Mouse (Mus musculus): ENCODE results near the gene Anapc2.

Anapc2 gene

GRCm38 (mm10) chr2:25303931-25304656 lies 31.8 kb downstream of the Anapc2 start:
- DNase-seq (ENCODE audit: low read depth) = no peak

GRCm38 (mm10) chr2:25304657-25305541 lies 32.6 kb downstream of the Anapc2 start:
- DNase-seq (ENCODE audit: low read depth) = peak; percentile 33

DNA sequence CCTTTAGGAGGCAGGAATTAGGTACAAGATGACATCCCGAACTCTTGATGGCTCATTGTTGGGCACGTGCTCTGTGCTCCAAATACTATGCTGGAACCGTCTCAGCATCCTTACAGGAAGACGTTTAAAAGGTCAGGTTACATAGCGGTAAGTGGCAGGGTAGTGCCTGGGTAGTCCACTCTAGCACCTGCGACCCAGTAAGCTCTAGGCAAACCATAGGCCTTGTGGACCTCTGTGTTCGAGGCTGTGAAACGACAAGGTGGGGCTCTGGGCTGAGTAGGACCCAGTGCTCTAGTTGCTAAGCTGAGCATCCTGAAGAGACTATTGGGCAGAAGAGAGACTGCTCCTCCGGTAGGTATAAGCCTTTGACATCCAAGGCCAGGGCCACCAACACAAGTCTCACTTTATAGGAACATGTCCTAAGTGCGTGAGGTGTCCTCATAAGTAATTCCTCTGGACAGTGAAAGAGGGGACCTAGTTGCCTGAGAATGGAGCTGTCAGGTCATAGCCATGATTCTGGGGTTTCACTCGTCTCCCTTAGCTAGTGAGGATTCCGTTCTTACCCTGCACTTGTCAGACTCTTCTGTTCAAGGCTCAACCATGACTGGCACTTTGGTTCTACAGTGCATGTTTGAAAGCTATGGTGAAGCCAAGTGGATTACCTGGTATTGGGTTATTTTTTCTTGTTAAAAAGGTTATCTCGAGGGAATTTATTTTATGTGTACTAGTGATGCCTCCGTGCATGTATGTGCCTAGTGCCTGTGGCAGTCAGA lies 33.5 kb downstream of the Anapc2 start:
- no peak for DNase-seq (ENCODE audit: low read depth)

DNA sequence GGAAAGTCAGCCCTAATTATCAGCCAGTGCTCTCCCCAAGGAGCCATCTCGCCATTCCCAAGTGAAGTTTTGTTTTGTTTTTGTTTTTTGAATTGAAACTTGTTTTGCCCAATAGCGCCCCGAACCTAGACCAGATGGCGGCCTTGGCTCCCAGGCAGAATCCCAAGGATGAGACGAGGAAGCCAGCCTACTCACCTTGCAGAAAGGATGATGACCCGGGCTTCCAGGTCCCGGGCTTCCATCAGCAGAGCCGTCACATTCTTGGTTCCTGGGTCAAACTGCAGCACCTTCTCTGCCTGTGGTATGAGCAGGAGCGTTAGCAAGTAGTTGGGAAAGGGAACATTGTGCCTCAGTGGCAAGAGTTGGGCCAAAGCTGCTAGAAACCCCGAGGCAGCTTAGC lies 37.9 kb downstream of the Anapc2 start:
- DNase-seq (ENCODE audit: low read depth) = no peak

DNA sequence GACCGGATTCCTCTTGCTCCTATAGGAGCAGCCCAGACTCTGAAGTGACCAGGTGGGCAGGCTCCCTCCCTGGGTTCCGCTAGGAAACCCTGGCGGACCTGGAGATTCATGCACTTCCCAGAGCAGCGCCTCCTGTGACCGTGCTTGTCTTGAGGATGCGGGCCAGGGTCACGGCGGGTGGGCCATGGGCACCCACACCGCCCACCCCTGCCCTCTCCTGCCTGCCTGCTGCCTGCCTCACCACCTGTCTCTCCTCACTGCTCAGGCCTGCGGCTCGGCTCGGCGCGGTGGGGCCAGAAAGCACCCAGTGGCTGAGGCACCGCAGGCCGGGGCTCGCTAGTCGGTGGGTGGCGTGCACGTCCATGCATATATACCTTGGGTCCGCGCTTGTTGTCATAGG lies 38.7 kb downstream of the Anapc2 start:
- DNase-seq (ENCODE audit: low read depth) = no peak

- no peak for DNase-seq (ENCODE audit: low read depth)
Observed at GRCm38 (mm10) chr2:25311491-25311891, 39.2 kb downstream of the Anapc2 start.

GRCm38 (mm10) chr2:25318119-25318966 lies 46.1 kb downstream of the Anapc2 start:
- no peak for DNase-seq (ENCODE audit: low read depth)

- DNase-seq (ENCODE audit: low read depth) = peak; percentile 66
Observed at GRCm38 (mm10) chr2:25318971-25319773, 46.9 kb downstream of the Anapc2 start, which contains the start of gene Grin1. Grin1 (minus strand) TSS chr2:25319187.

- DNase-seq (ENCODE audit: low read depth) = no peak
Observed at GRCm38 (mm10) chr2:25320084-25320483, 47.8 kb downstream of the Anapc2 start.

DNA sequence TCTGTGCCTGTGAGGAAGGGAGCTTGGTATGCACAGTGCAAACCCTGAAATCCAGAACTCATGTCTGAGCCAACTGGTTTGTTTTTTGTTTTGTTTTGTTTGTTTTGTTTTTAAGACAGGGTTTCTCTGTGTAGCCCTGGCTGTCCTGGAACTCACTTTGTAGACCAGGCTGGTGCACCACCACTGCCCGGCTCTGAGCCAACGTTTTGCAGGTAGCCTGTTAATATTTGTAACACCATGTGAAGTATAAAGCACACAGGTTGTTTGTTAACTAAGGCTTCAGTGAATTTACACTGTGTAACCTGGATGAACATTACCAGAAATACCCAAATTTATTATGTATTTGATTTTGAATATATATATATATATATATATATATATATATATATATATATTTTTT lies 53.8 kb downstream of the Anapc2 start:
- DNase-seq (ENCODE audit: low read depth) = no peak

- peak; percentile 35 for DNase-seq (ENCODE audit: low read depth)
Observed at GRCm38 (mm10) chr2:25328440-25328839, 56.2 kb downstream of the Anapc2 start.

- peak; percentile 24 for DNase-seq (ENCODE audit: low read depth)
Observed at GRCm38 (mm10) chr2:25331470-25331869, 59.2 kb downstream of the Anapc2 start.

DNA sequence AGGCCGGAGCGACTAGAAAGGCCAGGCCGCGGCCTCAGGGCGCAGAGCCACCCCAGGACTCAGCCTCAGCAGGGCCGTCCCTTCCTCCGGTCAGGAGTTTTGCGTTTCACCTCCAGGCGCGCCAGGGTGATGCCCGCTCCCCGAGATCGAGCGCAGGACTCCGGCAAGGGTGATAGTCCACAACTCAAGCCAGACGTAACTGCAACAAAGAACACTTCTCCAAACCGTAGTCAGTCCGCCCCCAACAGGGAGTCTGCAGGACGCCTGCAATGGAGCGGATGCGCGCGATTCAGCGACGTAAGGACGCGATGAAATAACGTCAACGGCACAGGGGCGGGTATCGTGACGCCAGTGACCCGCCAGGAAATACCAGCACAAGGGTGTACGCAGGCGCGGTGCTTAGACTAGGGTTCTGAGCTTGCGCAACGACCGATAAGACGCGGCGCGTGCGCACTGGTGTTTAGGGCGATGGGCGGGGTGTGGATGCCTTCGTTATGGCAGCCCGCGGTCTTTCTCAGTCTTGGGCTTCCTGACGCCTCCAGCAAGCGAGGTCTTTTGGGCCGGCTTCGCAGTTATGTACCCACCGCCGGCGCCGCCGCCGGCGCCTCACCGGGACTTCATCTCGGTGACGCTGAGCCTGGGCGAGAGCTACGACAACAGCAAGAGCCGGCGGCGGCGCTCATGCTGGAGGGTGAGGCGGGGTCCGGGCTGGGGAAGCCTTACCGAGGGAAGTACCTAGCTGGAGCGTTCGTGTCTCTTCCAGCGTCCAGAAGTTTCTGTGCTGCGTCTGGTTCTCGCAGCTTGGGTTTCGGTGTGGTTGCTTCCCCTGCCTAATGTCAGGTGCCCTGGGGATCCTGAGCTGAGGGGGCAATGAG lies 60.2 kb downstream of the Anapc2 start, which contains the start of gene Man1b1:
TSS of gene Man1b1 (plus strand) at position 53 of the 875 bp plus-strand sequence.
- peak; percentile 100 for DNase-seq (ENCODE audit: low read depth)

- DNase-seq (ENCODE audit: low read depth) = no peak
Observed at GRCm38 (mm10) chr2:25333569-25333968, 61.3 kb downstream of the Anapc2 start.

Measured in naive thymus-derived CD4-positive, alpha-beta T cell, adult 2 months (primary cell).